In the genomic region with DNA sequence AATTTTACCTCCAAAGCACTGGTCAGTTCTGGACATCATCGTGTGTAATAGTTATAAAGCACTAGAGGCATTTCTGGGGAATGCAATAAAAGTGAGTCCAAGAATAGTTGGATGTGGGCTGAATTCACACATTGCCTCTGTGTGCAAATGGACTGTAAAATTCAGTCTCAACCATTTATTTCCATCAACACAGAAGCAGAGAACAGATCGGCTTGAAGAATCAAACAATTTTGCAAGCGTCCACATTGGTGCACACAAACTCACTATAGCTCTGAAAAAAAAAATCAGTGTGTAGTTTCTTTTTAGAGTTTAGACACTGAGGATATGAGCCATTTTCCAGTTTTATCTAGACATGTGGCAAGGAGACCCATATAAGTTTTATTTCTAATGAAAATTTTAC, we compare ENCODE assay signal across 17 mouse cellular contexts.
"Had no signal": no experiment of that assay in that cellular context is flagged by ENCODE, and none has a peak within 500 bp of the region (broad histone marks: within the 10 kb centered on the region; RNA-seq: fewer than 3 reads in every experiment).

No protein-coding gene starts in this region.

- DNase-seq: gastrocnemius, postnatal 14 days; gastrocnemius, postnatal 36 days; heart, adult 11 months; heart, adult 2 months; heart, postnatal 14 days; heart, postnatal 4 days; kidney, adult 18-20 months; kidney, adult 8-10 months; kidney, postnatal 10 days; kidney, postnatal 25 days; kidney, postnatal 4 days; liver; liver, embryonic 13.5 days had no signal

- ATAC-seq: hindbrain, embryonic 16.5 days; inflammation-experienced regulatory T-cells, adult 6 months; intestine, embryonic 15.5 days; intestine, postnatal 0 days had no signal
